Mouse (Mus musculus): Measurements from ENCODE around the gene Plekhn1. TPM values are rescaled to one million over a fixed set of nuclear protein-coding genes. Genes with fewer than 3 reads are reported as not detected.

Gene Plekhn1
- polyA plus RNA-seq (2014; fragmentation: Illumina TruSeq; extraction: RNeasy Lipid Tissue Mini Kit (QIAGEN cat#74804); ENCODE audit: low read depth, low replicate concordance), result 15.0 TPM

DNA sequence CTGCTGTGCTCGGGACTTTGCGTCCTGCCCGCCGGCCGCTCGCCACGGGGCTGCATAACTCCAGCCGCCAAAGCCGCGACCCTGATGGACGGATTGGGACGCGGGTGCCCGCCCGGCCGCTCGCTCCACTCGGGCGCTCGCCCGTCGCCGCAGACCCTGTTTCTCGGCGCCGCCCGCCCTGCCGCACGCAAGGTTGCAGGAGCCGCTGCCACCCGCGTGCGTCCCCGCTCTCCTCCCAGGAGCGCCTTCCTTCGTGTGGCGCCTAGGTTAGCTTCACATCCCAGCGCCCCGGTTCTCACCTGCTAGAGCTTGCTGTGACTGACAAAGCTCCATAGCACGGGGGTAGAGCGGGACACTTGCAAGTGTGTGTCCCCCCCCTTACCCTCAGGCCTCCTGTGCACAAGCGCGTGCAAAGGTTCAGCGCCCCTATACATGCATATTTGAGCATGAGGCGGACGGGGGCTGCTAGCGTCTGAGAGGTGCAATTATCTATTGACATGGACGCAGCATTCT lies at the start of gene Plekhn1:
TSS of gene Plekhn1 (minus strand) at position 157 of the 513 bp plus-strand sequence.

DNA sequence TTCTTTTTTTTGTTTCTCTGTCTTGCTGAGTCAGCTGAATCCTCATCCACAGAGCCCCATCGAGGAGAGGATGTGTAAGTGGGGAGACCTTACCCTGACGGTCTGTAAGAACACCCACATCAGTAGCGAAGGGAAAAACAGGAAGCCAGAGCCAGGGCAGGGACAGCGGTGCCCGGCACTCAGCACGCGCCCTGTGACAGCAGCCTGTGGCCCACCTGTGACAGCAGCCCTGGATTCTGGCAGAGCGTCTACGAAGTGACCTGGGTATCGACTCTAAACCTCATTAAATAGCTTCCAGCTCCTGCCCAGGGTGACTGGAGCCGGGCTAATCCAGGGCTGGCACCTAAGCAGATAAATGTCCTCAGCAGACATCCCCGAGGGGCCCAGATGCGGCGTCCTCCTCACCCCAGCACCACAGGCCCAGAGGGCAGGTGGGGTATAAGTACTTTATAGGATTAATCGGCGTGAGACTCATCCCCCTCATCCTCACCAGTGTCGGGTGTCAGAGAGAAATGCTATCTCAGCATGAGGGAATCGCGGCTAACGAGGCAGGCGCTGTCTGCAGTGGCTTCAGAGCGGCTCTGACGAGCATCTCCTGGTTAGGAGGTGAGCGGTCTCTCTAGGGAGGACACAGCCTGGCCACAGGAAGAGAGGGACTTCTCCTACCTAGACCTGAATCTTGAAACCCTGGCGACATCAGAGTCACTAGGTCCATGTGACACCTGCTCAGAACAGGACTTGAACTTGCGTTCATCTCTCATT lies 20.6 kb upstream of the Plekhn1 start, which contains the start of gene Samd11:
TSS of gene Samd11 (minus strand) at position 580 of the 762 bp plus-strand sequence.

DNA sequence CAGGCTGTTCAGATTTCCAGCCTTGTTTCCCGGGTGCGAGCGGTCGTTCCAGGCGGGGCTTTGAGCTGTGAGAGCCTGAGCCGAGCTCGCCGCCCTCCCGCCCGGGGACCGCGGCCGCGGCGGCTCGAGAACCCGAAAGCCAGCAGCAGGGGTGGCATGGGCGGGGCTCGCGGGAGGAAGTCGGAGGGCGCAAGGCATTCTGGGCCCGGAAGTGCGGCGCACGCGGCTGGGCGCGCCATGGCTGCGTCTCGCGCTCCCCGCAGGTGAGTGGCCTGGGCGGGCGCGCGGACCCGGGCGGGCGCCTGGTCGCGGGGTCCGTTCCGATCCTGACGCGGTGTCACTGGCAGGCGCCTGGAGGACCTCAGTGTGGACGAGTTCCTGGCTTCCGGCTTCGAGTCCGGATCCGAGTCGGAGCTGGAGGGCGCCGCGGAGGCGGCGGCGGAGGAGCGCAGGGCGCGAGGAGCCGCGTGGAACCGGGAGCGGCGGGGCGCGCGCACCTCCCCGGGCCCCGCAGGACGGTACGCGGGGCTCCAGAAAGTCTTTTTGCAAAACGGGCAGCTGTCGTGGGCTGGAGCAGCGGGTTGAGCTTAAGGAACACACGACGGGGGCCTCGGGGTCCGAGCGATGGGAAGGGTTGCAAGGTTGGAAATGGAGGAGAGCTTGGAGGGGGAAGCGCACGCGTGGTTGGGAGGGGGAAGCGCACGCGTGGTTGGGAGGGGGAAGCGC lies 1.3 kb upstream of the Plekhn1 start, which contains the start of gene Noc2l:
TSS of gene Noc2l (plus strand) at position 203 of the 726 bp plus-strand sequence.

DNA sequence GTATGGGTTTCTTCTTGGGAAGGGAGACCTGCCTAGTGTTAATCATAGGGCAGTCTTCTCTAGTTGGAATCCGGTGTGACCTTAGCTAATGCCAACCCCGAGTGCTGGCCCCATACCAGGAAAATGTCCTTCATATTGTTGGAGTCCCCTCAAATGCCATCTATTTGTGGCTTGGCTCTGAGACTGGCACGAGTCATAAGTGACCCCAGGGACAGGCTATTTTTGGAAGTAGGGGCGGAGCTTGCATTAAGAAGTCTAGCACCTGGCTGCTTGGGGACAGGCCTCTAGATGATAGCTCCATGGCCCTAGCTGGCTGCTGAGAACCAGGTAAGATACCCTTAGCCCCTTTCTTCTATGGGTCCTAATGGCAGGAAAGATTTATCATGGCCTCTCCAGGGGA lies 19.0 kb downstream of the Plekhn1 start, which contains the start of gene Perm1:
TSS of gene Perm1 (plus strand) at position 220 of the 400 bp plus-strand sequence.

DNA sequence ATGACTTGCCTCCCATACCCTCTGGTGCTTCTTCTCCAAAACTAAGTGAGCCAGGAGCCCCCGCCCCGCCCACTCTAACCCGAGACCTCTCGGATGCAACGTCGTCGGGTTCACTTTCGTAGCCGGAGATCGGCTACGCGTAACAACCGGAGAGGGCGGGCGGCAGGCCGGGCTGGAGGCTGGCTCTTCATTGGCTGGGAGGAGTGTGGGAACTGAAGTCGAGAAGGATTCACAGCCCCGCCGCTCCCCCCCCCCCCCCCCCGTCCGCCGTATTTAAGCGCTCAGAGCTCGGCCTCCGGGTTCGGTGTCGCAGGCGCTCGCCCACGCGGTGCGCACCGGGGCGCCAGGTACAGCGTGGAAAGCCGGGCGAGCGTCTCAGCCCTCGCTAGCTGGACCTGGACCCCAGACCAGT lies 31.6 kb downstream of the Plekhn1 start, which contains the start of gene AW011738:
TSS of gene AW011738 (plus strand) at position 304 of the 412 bp plus-strand sequence.

DNA sequence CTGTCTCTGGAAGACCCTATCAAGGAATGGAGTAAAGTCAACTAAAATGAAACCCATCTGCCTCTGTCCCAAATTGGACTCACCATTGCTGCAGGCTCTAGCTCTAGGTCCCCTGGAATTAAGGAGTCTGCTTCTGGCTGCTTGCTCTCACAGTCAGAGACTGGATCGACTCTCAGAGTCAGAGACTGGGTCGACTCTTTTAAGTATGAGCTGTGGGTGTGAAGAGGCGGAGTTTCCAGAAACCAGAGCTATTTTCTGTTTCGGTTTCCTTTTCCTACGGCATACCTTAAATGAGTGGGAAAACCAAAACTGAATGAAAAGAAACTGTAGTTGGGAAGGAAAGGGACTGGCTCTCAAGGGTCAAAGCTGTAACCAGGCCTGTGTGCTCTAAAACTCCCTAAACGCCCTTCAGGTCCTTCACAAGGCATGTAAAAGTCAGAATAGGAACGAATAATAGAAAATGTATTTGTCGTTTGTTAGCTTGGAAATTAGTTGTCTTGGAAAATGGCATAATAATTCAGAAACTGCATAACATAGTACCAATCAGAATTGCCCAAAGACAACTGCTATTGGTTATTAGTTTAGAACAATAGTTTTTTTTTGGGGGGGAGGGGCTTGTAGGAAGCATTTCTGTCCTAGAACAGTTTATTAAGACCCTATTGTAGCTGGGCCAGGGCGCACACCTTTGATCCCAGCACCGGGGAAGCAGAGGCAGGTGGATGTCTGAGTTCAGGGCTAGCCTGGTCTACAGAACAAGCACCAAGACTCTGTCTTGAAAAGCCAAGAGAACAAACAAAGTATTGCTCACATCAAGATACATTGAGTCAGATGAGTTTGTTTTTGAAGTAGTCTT lies 33.8 kb downstream of the Plekhn1 start, which contains the start of gene Isg15:
TSS of gene Isg15 (minus strand) at position 196 of the 853 bp plus-strand sequence.

DNA sequence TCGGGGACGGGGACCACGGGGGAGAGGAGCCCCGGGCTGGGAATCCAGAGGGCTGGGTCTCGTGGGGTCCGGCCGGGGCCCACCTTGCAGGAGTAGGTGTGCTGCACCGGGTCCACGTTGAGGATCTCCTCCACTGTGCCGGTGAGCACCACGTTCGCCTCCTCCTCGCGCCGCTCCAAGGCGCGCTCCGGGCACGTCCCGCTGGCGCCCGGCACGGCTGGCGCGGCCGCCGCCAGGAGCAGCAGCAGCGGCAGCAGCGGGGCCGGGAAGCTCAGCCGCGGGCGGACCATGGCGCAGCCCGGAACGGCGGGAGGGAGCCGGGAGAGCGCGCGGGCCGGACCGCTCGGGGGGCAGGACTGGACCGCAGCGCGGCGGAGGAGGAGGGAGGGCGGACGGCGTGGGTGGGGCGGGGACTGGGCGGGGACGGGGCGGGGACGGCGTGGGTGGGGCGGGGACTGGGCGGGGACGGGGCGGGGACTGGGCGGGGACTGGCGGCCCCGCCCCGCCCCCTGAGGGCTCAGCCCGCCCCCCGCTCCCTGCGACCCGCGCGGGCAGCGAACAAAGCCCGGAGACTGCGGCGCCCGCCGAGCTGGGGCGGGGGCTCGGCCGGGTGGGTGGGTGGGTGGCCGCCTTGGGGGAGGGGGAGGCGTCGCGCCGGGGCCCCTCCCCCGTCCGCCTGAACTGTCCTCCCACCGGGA lies 37.4 kb downstream of the Plekhn1 start, which contains the start of gene Agrn:
TSS of gene Agrn (minus strand) at position 358 of the 698 bp plus-strand sequence.

Other genes starting within 250 kb of the Plekhn1 start
- gene B3galt6, start 242.2 kb downstream of the Plekhn1 start, polyA plus RNA-seq (2014; fragmentation: Illumina TruSeq; extraction: RNeasy Lipid Tissue Mini Kit (QIAGEN cat#74804); ENCODE audit: low read depth, low replicate concordance), result 2.0 TPM
- gene Sdf4, start 242.0 kb downstream of the Plekhn1 start, polyA plus RNA-seq (2014; fragmentation: Illumina TruSeq; extraction: RNeasy Lipid Tissue Mini Kit (QIAGEN cat#74804); ENCODE audit: low read depth, low replicate concordance), result 104 TPM
- not detected for gene Tnfrsf4, start 221.0 kb downstream of the Plekhn1 start, polyA plus RNA-seq (2014; fragmentation: Illumina TruSeq; extraction: RNeasy Lipid Tissue Mini Kit (QIAGEN cat#74804); ENCODE audit: low read depth, low replicate concordance)
- not detected for gene Tnfrsf18, start 208.7 kb downstream of the Plekhn1 start, polyA plus RNA-seq (2014; fragmentation: Illumina TruSeq; extraction: RNeasy Lipid Tissue Mini Kit (QIAGEN cat#74804); ENCODE audit: low read depth, low replicate concordance)
- gene Ttll10, start 175.4 kb downstream of the Plekhn1 start, polyA plus RNA-seq (2014; fragmentation: Illumina TruSeq; extraction: RNeasy Lipid Tissue Mini Kit (QIAGEN cat#74804); ENCODE audit: low read depth, low replicate concordance), result not detected
- gene 9430015G10Rik, start 124.9 kb downstream of the Plekhn1 start, polyA plus RNA-seq (2014; fragmentation: Illumina TruSeq; extraction: RNeasy Lipid Tissue Mini Kit (QIAGEN cat#74804); ENCODE audit: low read depth, low replicate concordance), result 5.9 TPM
- not detected for gene Rnf223, start 104.3 kb downstream of the Plekhn1 start, polyA plus RNA-seq (2014; fragmentation: Illumina TruSeq; extraction: RNeasy Lipid Tissue Mini Kit (QIAGEN cat#74804); ENCODE audit: low read depth, low replicate concordance)
- 39.4 TPM for gene Agrn, start 37.4 kb downstream of the Plekhn1 start, polyA plus RNA-seq (2014; fragmentation: Illumina TruSeq; extraction: RNeasy Lipid Tissue Mini Kit (QIAGEN cat#74804); ENCODE audit: low read depth, low replicate concordance)
- gene Isg15, start 34.0 kb downstream of the Plekhn1 start, polyA plus RNA-seq (2014; fragmentation: Illumina TruSeq; extraction: RNeasy Lipid Tissue Mini Kit (QIAGEN cat#74804); ENCODE audit: low read depth, low replicate concordance), result 10.3 TPM
- gene AW011738, start 31.6 kb downstream of the Plekhn1 start, polyA plus RNA-seq (2014; fragmentation: Illumina TruSeq; extraction: RNeasy Lipid Tissue Mini Kit (QIAGEN cat#74804); ENCODE audit: low read depth, low replicate concordance), result 7.6 TPM
- gene Perm1, start 19.0 kb downstream of the Plekhn1 start, polyA plus RNA-seq (2014; fragmentation: Illumina TruSeq; extraction: RNeasy Lipid Tissue Mini Kit (QIAGEN cat#74804); ENCODE audit: low read depth, low replicate concordance), result 246 TPM
- gene Noc2l, start 1.2 kb upstream of the Plekhn1 start, polyA plus RNA-seq (2014; fragmentation: Illumina TruSeq; extraction: RNeasy Lipid Tissue Mini Kit (QIAGEN cat#74804); ENCODE audit: low read depth, low replicate concordance), result 33.6 TPM
- not detected for gene Samd11, start 20.8 kb upstream of the Plekhn1 start, polyA plus RNA-seq (2014; fragmentation: Illumina TruSeq; extraction: RNeasy Lipid Tissue Mini Kit (QIAGEN cat#74804); ENCODE audit: low read depth, low replicate concordance)
- not detected for gene Vmn2r-ps159, start 96.2 kb upstream of the Plekhn1 start, polyA plus RNA-seq (2014; fragmentation: Illumina TruSeq; extraction: RNeasy Lipid Tissue Mini Kit (QIAGEN cat#74804); ENCODE audit: low read depth, low replicate concordance)

Data from heart, adult 10 weeks (tissue).